Mouse (Mus musculus): ENCODE results near the gene Mipep. TPM values are rescaled to one million over a fixed set of nuclear protein-coding genes. Genes with fewer than 3 reads are reported as not detected.

Mipep gene
- polyA plus RNA-seq (2015; fragmentation: Illumina TruSeq; extraction: RNeasy Lipid Tissue Mini Kit (QIAGEN cat#74804); ENCODE audit: insufficient read depth, low read depth, low replicate concordance), result 2.4 TPM

DNA sequence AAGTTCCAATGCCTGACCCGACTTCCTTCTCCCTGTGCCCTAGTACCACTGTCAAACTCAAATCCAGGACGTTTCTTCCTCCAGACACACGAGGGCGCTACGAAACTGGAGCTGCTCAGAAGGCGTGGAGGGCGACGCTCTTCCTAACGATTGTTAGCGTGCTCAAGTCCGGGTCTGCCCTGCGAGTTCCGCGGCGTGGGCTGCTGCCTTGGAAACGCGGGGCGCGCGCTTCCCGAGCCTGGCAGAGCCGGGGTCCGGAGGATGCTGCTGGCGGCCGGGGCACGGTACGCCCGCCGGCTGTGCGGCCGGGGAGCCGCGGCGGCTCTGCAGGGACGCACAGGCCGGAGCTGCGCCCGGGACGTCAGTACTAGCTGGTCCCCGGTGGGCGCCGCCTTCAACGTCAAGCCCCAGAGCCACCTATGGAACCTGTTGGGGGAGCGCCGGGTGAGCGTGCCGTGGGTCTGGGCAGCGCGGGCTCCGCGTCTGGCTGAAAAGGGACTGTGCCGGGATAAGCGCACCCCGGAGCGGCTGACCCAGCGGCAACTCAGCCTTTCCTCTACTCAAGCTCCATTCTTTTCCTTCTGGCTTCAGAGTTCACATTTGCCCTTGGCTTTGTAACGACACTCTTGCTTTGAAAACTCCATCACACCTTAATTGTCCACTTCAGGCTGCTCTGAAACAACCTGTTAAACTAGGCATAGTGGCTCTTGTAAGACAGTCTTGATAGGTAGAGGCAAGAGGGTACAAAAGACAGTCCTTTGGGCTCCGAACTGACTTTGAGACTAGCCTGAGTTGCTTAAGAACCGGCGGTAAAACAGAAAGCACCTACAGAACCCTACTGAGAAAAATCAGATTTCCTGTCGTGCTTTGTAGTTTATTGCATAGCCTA lies at the start of gene Mipep:
Gene Mipep, plus strand, starts transcription at position 147 of the 889 bp plus-strand sequence.

DNA sequence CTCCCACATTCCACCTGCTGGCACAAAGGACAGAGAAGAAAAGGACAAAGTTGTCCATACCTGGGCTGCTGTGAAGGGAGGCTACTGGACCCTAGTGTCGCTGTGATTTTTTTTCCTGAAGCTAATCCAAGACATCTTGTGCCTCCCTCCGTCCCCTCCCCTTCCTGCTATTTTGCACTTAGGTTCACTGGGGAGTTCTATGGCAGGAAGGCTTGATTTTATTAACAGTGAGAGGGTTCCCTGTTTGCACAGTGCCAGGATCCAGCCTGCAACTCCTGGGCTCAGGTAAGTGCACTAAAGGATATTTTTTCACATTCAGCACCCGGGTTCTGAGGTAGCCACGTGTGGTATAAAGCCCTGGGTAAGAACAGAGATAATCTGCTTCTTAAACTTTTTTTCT lies 16.5 kb upstream of the Mipep start, which contains the start of gene C1qtnf9:
Gene C1qtnf9, plus strand, starts transcription at position 251 of the 400 bp plus-strand sequence.

Other genes with a start within 250 kb of the Mipep start
- 8.0 TPM for gene Spata13, start 150.6 kb upstream of the Mipep start, polyA plus RNA-seq (2015; fragmentation: Illumina TruSeq; extraction: RNeasy Lipid Tissue Mini Kit (QIAGEN cat#74804); ENCODE audit: insufficient read depth, low read depth, low replicate concordance)
- gene C1qtnf9, start 16.4 kb upstream of the Mipep start, polyA plus RNA-seq (2015; fragmentation: Illumina TruSeq; extraction: RNeasy Lipid Tissue Mini Kit (QIAGEN cat#74804); ENCODE audit: insufficient read depth, low read depth, low replicate concordance), result 6.2 TPM